Mouse (Mus musculus) kidney, postnatal 0 days (tissue): ENCODE measurements at regions not wholly inside any gene's neighbourhood (a gene's known extent, or its start where the extent isn't known, plus 50 kb on each side); places are given as distances from the start of the nearest gene placed in this dataset.

Experiments used
- ATAC-seq: fragments of 200-750 bp; cut with Nextera tagmentation; replicated peaks from 2 replicates; pipeline ENCODE4 v1.8.0; 2017; ENCODE audit warnings: low read depth, moderate number of reproducible peaks, moderate TSS enrichment, moderate library complexity; ENCODE audit not compliant: low FRiP score
- DNase-seq: peaks from one replicate; pipeline ENCODE4 v3.0.0-alpha.2; 2016; ENCODE audit warnings: low spot score
- H3K27ac ChIP-seq: fragments of 300-500 bp; sonication (generic); 2 replicates; pipeline ENCODE4 v1.5.1; 2014; ENCODE audit warnings: mild to moderate bottlenecking
- H3K27me3 ChIP-seq: fragments of 300-500 bp; sonication (generic); 2 replicates; pipeline ENCODE4 v1.6.1; 2014; ENCODE audit warnings: low read length, mixed read lengths; ENCODE audit not compliant: insufficient read depth
- H3K36me3 ChIP-seq: fragments of 300-500 bp; sonication (generic); 2 replicates; pipeline ENCODE4 v1.6.1; 2014; ENCODE audit warnings: low read length, mixed read lengths; ENCODE audit not compliant: insufficient read depth
- H3K4me1 ChIP-seq: fragments of 300-500 bp; sonication (generic); replicated peaks from 2 replicates; pipeline ENCODE4 v1.6.1; 2014; ENCODE audit warnings: antibody characterized with exemption, low read length, mixed read lengths; ENCODE audit not compliant: insufficient read depth
- H3K4me2 ChIP-seq: fragments of 300-500 bp; sonication (generic); 2 replicates; pipeline ENCODE4 v1.6.1; 2014; ENCODE audit warnings: mild to moderate bottlenecking, low read length, moderate library complexity, mixed read lengths
- H3K4me3 ChIP-seq: fragments of 300-500 bp; sonication (generic); replicated peaks from 2 replicates; pipeline ENCODE4 v1.5.1; 2014; ENCODE audit warnings: low read depth, low read length
- H3K9ac ChIP-seq: fragments of 300-500 bp; sonication (generic); 2 replicates; pipeline ENCODE4 v1.6.1; 2014; ENCODE audit warnings: low read depth, low read length
- H3K9me3 ChIP-seq: fragments of 300-500 bp; sonication (generic); replicated peaks from 2 replicates; pipeline ENCODE4 v1.6.1; 2016; ENCODE audit warnings: low read length, inconsistent platforms, mixed read lengths
- CTCF ChIP-seq: IDR thresholded peaks from 2 replicates; pipeline ENCODE4 v1.5.1; 2016; ENCODE audit warnings: antibody characterized with exemption, low read depth, mild to moderate bottlenecking, moderate library complexity
- WGBS: fragments of 180-500 bp; shearing (Covaris S2); extraction: QIAGEN DNeasy Blood & Tissue Kit; methylation state at CpG from one replicate; pipeline ENCODE4 v1.1.7; 2014; 5-methylcytosine and 5-hydroxymethylcytosine counted together

DNA sequence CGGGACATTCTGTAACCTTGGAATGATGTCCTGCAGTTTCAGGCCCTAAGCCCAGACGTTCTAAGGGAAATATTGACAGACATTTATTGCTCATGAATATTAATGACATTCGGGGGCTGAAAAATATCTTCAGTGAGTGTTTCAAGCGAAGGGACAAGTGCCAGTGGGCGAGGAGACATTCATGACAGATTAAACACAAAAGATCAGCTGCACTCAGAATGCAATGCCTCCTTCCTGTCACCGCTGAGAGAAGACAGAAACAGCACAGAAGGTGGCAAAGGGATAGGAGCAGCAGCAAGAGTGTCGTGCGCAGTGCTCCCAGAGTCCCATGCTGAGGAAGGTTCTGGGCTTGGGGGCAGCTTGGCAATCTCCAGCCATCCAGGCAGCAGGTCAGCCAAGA lies 85.1 kb upstream of the Otos start:
- Histone ChIP-seq H3K4me1 (no peaks in the 10 kb centered on the region), H3K9me3 (no peaks in the 10 kb centered on the region), H3K4me3 (no peak overlapping the region), H3K9ac (no peak overlapping the region), H3K4me2 (no peak overlapping the region), H3K27me3 (no peaks in the 10 kb centered on the region), H3K36me3 (no peaks in the 10 kb centered on the region), H3K27ac (no peak overlapping the region)
- no peak for TF ChIP-seq CTCF
- DNase-seq, result no peak
- no peak for ATAC-seq
- whole genome bisulfite sequencing, result 56% methylated on average over 8 of the region's 8 CpGs

DNA sequence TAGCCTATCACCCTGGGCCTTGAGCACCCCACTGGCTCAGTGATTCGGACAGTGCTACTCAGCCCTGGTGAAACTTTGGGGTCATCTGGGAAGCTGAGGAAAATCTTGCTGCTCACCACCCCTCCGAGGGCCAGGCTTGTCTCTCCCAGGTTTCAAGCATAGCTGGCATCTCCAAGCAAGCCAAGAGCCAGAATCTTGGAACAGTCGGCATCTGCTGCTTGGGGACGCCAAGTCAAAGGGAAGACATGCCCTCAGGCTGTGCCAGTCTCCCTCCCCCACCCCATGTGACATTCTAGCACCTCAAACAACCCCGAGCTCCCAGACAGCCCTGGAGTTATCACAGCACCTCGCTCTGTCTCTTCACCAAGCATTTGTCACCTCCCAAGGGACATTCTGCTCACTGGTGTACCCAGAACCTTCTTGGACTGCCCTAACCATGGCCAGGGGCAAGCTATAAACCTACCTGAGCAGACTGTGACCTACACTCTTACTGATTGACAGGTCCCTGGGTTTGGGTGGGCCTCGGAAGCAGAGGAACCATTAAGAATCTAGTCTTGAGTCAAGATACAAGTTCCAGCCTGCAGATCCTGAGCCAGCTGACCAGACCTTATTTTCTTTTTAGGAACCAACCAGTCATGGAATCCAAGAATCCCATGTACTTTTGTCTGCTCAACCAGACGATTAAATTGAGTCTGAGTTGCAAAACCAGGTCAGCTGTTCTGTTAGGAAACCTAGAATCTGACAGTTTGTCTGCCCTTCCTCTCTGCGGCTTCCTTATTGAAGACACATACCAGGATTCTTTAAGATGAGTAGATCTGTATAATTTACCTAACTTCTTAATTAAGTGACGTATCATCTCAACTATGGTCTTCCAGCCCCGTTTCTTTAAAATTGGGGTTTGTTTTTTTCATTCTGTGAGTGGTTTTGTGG lies 83.0 kb upstream of the Otos start:
- Histone ChIP-seq H3K27ac (no peak overlapping the region), H3K36me3 (no peaks in the 10 kb centered on the region), H3K4me2 (no peak overlapping the region), H3K27me3 (no peaks in the 10 kb centered on the region), H3K4me3 (no peak overlapping the region), H3K9ac (no peak overlapping the region), H3K9me3 (no peaks in the 10 kb centered on the region), H3K4me1 (no peaks in the 10 kb centered on the region)
- DNase-seq (no peak), ATAC-seq (no peak)
- no peak for TF ChIP-seq CTCF
- 84% methylated on average over 11 of the region's 11 CpGs for WGBS

DNA sequence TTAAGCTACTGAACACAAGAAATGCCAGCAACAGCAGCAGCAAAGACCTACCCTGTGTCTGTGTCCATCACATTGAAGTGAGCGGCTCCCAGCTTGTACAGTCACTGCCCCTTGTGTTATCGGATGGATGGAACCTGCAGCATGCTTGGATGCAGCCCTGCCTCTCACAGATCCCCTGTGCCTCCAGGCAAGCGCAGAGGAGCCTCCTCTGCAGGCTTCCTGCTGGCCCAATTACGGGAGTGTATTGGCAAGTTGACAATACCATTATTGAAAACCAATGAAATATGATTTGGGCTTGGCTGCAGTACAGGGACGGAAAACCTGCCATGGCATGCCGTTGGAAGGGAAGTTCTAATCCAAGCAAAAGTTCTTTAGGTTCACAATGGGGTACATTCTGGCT lies 81.9 kb upstream of the Otos start:
- DNase-seq (no peak), ATAC-seq (no peak)
- H3K27ac ChIP-seq, result no peak overlapping the region
- no peaks in the 10 kb centered on the region for H3K36me3 ChIP-seq
- no peaks in the 10 kb centered on the region for H3K9me3 ChIP-seq
- H3K27me3 ChIP-seq, result no peaks in the 10 kb centered on the region
- 80% methylated on average over 6 of the region's 6 CpGs for WGBS
- no peaks in the 10 kb centered on the region for H3K4me1 ChIP-seq
- H3K4me3 ChIP-seq, result no peak overlapping the region
- no peak for TF ChIP-seq CTCF
- H3K4me2 ChIP-seq, result no peak overlapping the region
- H3K9ac ChIP-seq, result no peak overlapping the region

DNA sequence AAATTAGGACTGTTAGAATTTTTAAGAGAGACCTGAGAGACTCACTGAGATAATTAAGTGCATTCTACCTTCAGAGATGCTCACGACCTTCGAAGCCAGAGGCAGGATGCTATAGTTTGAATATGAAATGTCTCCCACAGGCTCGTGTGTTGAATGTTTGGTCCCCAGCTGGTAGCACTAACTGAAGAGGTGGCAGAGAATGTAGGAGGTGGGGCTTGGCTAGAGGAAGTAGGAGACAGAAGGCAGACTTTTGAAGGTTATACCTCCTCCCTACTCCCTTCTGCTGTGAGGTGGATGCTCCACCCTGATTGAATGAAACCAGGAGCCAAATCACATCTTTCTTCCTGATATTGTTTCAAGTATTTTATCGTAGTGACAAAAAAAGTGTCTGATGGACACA lies 79.3 kb upstream of the Otos start:
- Histone ChIP-seq H3K27me3 (no peaks in the 10 kb centered on the region), H3K9ac (no peak overlapping the region), H3K4me2 (no peak overlapping the region), H3K36me3 (no peaks in the 10 kb centered on the region), H3K9me3 (no peaks in the 10 kb centered on the region), H3K27ac (no peak overlapping the region), H3K4me3 (no peak overlapping the region), H3K4me1 (no peaks in the 10 kb centered on the region)
- 74% methylated on average over 4 of the region's 4 CpGs for WGBS
- ATAC-seq, result no peak
- no peak for DNase-seq
- TF ChIP-seq CTCF, result no peak

GRCm38 (mm10) chr1:92727371-92727770 lies 78.7 kb upstream of the Otos start:
- H3K27ac ChIP-seq, result no peak overlapping the region
- no peak overlapping the region for H3K4me2 ChIP-seq
- no peaks in the 10 kb centered on the region for H3K36me3 ChIP-seq
- H3K9me3 ChIP-seq, result no peaks in the 10 kb centered on the region
- no peak overlapping the region for H3K9ac ChIP-seq
- TF ChIP-seq CTCF, result no peak
- no peak overlapping the region for H3K4me3 ChIP-seq
- ATAC-seq (no peak), DNase-seq (no peak)
- H3K4me1 ChIP-seq, result no peaks in the 10 kb centered on the region
- H3K27me3 ChIP-seq, result no peaks in the 10 kb centered on the region
- 65% methylated on average over 6 of the region's 6 CpGs for WGBS

DNA sequence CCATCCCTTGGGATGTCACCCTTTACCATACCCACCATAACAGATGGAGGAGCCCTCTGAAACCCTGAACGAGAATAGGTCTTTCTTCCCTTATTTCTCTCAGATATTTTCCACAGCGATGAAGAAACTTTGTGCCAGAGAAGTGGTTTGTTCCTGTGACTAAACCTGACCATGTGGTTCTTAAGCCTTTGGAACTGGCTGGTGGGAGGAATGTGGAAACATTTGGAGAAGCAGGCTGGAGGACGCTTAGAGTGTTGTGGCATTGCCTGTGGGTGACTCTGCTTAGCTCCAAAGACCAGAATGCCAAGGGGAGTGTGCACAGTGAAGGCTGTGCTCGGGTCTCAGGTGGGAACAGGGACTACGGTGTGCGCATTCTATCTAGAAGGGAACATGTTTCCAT lies 77.7 kb upstream of the Otos start:
- WGBS, result 88% methylated on average over 6 of the region's 6 CpGs
- Histone ChIP-seq H3K4me3 (no peak overlapping the region), H3K9ac (no peak overlapping the region), H3K9me3 (no peaks in the 10 kb centered on the region), H3K27me3 (no peaks in the 10 kb centered on the region), H3K4me2 (no peak overlapping the region), H3K27ac (no peak overlapping the region), H3K4me1 (no peaks in the 10 kb centered on the region), H3K36me3 (no peaks in the 10 kb centered on the region)
- DNase-seq (no peak), ATAC-seq (no peak)
- TF ChIP-seq CTCF, result no peak

GRCm38 (mm10) chr1:92724135-92724534 lies 75.5 kb upstream of the Otos start:
- Histone ChIP-seq H3K27me3 (no peaks in the 10 kb centered on the region), H3K36me3 (no peaks in the 10 kb centered on the region), H3K4me1 (no peaks in the 10 kb centered on the region), H3K4me2 (no peak overlapping the region), H3K9ac (no peak overlapping the region), H3K4me3 (no peak overlapping the region), H3K27ac (no peak overlapping the region), H3K9me3 (no peaks in the 10 kb centered on the region)
- 77% methylated on average over 3 of the region's 3 CpGs for WGBS
- ATAC-seq, result no peak
- no peak for TF ChIP-seq CTCF
- DNase-seq, result no peak
